Mouse (Mus musculus): Measurements from ENCODE around the gene Olfr229. TPM values are rescaled to one million over a fixed set of nuclear protein-coding genes. Genes with fewer than 3 reads are reported as not detected.
"Not testable (repeated sequence)": the region's sequence is repeated elsewhere in the genome, so short reads cannot be mapped to it uniquely, and the experiment has no call there.

Olfr229 gene
- polyA plus RNA-seq (2016; fragmentation: Nextera tagmentation; extraction: Ambion mirVana): not detected in 2 replicates

DNA sequence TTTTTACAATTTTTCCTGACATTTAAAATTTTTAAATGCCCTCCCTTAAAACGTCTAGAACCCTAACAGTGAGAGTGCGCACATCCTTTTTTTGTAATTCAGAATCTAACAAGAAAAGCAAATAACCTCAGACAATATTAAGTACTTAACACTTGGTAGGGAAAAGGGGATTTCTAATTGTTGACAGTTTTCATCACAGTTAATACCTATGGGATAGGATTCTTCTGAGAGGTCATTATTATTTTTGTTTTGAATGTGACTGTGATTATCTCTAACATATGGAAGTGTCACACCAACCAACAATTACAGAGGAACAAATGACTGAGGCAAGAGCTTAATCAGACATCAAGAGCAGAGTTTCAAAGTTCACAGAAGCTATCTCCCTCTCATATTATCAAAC is at the start of gene Olfr229:
Gene Olfr229, plus strand, starts transcription at position 301 of the 400 bp plus-strand sequence.
- no peaks in the 10 kb centered on the region for H3K36me3 ChIP-seq
- H3K4me1 ChIP-seq (replicated peaks): no peaks in the 10 kb centered on the region
- H3K9ac ChIP-seq: no peak within 1 kb of the TSS
- H3K9me3 ChIP-seq (replicated peaks): no peaks in the 10 kb centered on the region
- H3K27ac ChIP-seq (ENCODE audit: poor library complexity, severe bottlenecking): no peak within 1 kb of the TSS
- ATAC-seq (ENCODE audit: insufficient number of reproducible peaks, low FRiP score): no peak
- no peak within 1 kb of the TSS for H3K4me2 ChIP-seq
- no peak within 1 kb of the TSS for H3K4me3 ChIP-seq
- WGBS: 58% methylated on average over 2 of the region's 2 CpGs
- no peaks in the 10 kb centered on the region for H3K27me3 ChIP-seq (replicated peaks)

DNA sequence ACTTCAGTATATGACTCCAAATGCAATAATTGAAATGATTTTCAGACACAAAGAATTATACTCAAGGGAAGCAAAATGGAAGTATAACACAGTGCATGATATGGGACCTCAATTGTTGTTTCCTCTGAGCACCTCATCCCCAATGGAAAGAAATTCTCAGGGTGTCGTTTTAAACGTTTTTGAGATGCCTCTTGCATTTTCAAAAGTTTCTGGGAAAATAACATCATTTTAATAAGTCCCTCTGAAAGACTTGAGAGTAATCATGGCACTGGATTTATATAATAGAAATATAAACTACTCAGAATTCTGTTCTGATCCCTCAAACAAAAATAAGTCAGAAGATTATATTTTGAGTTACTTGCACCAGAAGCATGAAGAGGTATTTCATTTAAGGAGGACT is 41.0 kb upstream of the Olfr229 start, which contains the start of gene Olfr972:
Gene Olfr972, plus strand, starts transcription at position 301 of the 400 bp plus-strand sequence.
- H3K4me1 ChIP-seq (replicated peaks): no peaks in the 10 kb centered on the region
- no peak within 1 kb of the TSS for H3K9ac ChIP-seq
- 0 out of 2 replicates have a peak, but pooled peaks cover 7% of the 10 kb centered on the region for H3K9me3 ChIP-seq (replicated peaks)
- H3K27me3 ChIP-seq (replicated peaks): no peaks in the 10 kb centered on the region
- 54% methylated on average over 2 of the region's 2 CpGs for WGBS
- no peak within 1 kb of the TSS for H3K4me2 ChIP-seq
- H3K36me3 ChIP-seq: no peaks in the 10 kb centered on the region
- ATAC-seq (ENCODE audit: insufficient number of reproducible peaks, low FRiP score): no peak
- H3K4me3 ChIP-seq: no peak within 1 kb of the TSS
- H3K27ac ChIP-seq (ENCODE audit: poor library complexity, severe bottlenecking): no peak within 1 kb of the TSS

GRCm38 (mm10) chr9:39871986-39872385 is 35.1 kb upstream of the Olfr229 start:
- H3K4me2 ChIP-seq; ATAC-seq (ENCODE audit: insufficient number of reproducible peaks, low FRiP score); H3K4me3 ChIP-seq; H3K36me3 ChIP-seq; H3K4me1 ChIP-seq (replicated peaks); H3K9ac ChIP-seq; H3K27me3 ChIP-seq (replicated peaks); H3K9me3 ChIP-seq (replicated peaks); H3K27ac ChIP-seq (ENCODE audit: poor library complexity, severe bottlenecking): not testable (repeated sequence)
- WGBS: 74% methylated on average over 1 of the region's 1 CpGs

GRCm38 (mm10) chr9:39877541-39878396 is 29.4 kb upstream of the Olfr229 start:
- not testable (repeated sequence) for H3K9ac ChIP-seq; H3K27ac ChIP-seq (ENCODE audit: poor library complexity, severe bottlenecking); ATAC-seq (ENCODE audit: insufficient number of reproducible peaks, low FRiP score); H3K27me3 ChIP-seq (replicated peaks); H3K4me3 ChIP-seq; H3K36me3 ChIP-seq; H3K4me1 ChIP-seq (replicated peaks); H3K9me3 ChIP-seq (replicated peaks); H3K4me2 ChIP-seq
- WGBS: no CpG with 5 or more reads among the region's 4 CpGs

DNA sequence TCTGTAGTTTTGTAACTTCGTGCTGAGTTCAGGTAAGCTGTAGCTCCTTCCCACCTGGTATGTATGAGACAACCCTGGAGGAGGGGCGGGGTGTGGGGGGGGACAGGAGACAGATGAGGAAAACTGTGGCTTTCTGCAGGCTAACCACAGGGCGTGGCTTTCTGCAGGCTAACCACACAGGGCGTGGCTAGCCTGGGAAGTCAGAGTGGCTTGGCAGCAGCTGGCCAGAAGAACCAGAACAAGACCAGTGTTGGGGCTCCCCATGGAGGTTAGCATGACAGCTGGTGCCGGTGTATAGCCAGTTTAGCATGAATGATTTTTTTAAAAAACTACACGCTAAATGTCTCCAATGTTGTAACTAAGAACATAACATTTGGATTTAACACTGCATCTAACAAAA is 2.0 kb upstream of the Olfr229 start:
- 70% methylated on average over 6 of the region's 6 CpGs for WGBS
- H3K9me3 ChIP-seq (replicated peaks): no peaks in the 10 kb centered on the region
- no peak overlapping the region for H3K9ac ChIP-seq
- ATAC-seq (ENCODE audit: insufficient number of reproducible peaks, low FRiP score): no peak
- no peaks in the 10 kb centered on the region for H3K36me3 ChIP-seq
- H3K4me2 ChIP-seq: no peak overlapping the region
- H3K4me3 ChIP-seq: no peak overlapping the region
- no peaks in the 10 kb centered on the region for H3K27me3 ChIP-seq (replicated peaks)
- H3K27ac ChIP-seq (ENCODE audit: poor library complexity, severe bottlenecking): no peak overlapping the region
- H3K4me1 ChIP-seq (replicated peaks): no peaks in the 10 kb centered on the region

- no peaks in the 10 kb centered on the region for H3K9me3 ChIP-seq (replicated peaks)
- WGBS: 76% methylated on average over 3 of the region's 3 CpGs
Measured at GRCm38 (mm10) chr9:39909939-39910338, 2.8 kb downstream of the Olfr229 start.

DNA sequence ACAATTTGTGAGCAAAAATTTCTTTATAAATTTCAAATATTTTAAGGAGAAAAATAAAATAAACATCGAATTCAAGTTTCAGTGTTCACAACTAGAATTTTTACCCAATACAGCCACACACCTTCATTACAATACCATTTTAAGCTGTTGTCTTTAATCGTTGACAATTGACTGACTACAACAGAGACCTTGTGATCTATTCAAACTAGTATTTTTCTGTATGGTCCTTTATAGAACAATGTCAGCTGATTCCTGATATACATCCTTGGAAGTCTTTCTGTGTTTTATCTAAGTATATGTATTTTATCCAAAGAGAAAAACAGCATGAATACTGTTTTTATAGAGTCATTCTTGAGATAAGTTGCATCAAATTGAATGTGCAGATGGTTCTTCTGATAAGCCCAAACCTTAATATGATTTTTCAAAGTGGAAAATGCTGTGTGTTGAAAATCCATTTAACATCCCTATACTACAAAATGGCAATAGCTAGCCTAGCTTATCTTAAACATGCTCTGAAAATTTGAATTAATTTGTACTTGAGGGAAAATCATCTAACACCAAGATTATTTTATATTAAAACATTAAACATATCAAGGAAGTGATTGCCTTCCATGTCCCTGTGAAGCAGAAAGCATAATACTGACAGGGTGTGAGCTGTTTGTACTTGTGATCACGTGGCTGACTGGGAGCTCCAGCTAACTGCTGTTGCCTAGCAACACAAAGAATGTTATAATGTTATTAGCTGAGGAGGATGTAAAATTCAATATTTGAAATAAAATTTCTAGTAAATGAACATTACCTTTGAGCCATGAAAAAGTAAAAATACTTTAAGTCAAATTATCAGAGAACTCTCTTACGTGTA is 21.1 kb downstream of the Olfr229 start:
- not testable (repeated sequence) for ATAC-seq (ENCODE audit: insufficient number of reproducible peaks, low FRiP score)
- no CpG with 5 or more reads among the region's 4 CpGs for WGBS

More at GRCm38 (mm10) chr9:39909939-39910338, 2.8 kb downstream of the Olfr229 start:
- no peaks in the 10 kb centered on the region for H3K36me3 ChIP-seq
- H3K4me2 ChIP-seq: no peak overlapping the region
- no peak overlapping the region for H3K4me3 ChIP-seq
- ATAC-seq (ENCODE audit: insufficient number of reproducible peaks, low FRiP score): no peak
- no peak overlapping the region for H3K27ac ChIP-seq (ENCODE audit: poor library complexity, severe bottlenecking)
- H3K9ac ChIP-seq: no peak overlapping the region
- H3K4me1 ChIP-seq (replicated peaks): no peaks in the 10 kb centered on the region
- no peaks in the 10 kb centered on the region for H3K27me3 ChIP-seq (replicated peaks)

DNA sequence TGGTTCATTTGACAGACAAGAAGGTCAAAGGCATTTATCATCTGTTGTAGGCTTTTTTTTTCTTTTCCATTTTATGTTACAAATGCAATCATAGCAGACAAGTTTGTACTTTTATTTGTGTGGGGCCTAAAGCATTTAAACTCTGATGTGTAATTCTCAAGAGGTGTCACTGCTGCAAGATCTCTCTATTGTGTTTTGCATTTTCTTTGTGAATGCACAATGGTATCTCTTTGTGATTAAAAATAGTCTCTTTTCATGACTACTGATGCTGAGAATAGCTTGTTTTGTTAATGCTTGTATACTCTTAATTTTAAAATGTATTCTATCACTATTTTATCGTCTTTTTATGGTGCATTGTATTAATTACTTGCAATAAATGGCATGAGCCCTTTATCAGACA is 21.7 kb downstream of the Olfr229 start:
- not testable (repeated sequence) for ATAC-seq (ENCODE audit: insufficient number of reproducible peaks, low FRiP score); H3K4me1 ChIP-seq (replicated peaks); H3K9ac ChIP-seq; H3K4me3 ChIP-seq; H3K27me3 ChIP-seq (replicated peaks); H3K36me3 ChIP-seq; H3K27ac ChIP-seq (ENCODE audit: poor library complexity, severe bottlenecking); H3K9me3 ChIP-seq (replicated peaks); H3K4me2 ChIP-seq
- WGBS: 57% methylated on average over 1 of the region's 1 CpGs

More for the DNA sequence above, 21.1 kb downstream of the Olfr229 start:
- H3K4me1 ChIP-seq (replicated peaks); H3K27me3 ChIP-seq (replicated peaks); H3K4me2 ChIP-seq; H3K27ac ChIP-seq (ENCODE audit: poor library complexity, severe bottlenecking); H3K4me3 ChIP-seq; H3K9me3 ChIP-seq (replicated peaks); H3K36me3 ChIP-seq; H3K9ac ChIP-seq: not testable (repeated sequence)

GRCm38 (mm10) chr9:39937201-39937600 is 30.1 kb downstream of the Olfr229 start, which contains the start of gene Olfr974:
Gene Olfr974, plus strand, starts transcription at chr9:39937501.
- no peak within 1 kb of the TSS for H3K27ac ChIP-seq (ENCODE audit: poor library complexity, severe bottlenecking)
- H3K9ac ChIP-seq: no peak within 1 kb of the TSS
- no peaks in the 10 kb centered on the region for H3K36me3 ChIP-seq
- no peaks in the 10 kb centered on the region for H3K27me3 ChIP-seq (replicated peaks)
- no peaks in the 10 kb centered on the region for H3K4me1 ChIP-seq (replicated peaks)
- H3K4me2 ChIP-seq: no peak within 1 kb of the TSS
- 83% methylated on average over 1 of the region's 1 CpGs for WGBS
- no peaks in the 10 kb centered on the region for H3K9me3 ChIP-seq (replicated peaks)
- no peak within 1 kb of the TSS for H3K4me3 ChIP-seq
- ATAC-seq (ENCODE audit: insufficient number of reproducible peaks, low FRiP score): no peak

GRCm38 (mm10) chr9:39951946-39952345 is 44.8 kb downstream of the Olfr229 start, which contains the start of gene Olfr975:
Gene Olfr975, minus strand, starts transcription at chr9:39952046.
- 50% methylated on average over 1 of the region's 1 CpGs for whole genome bisulfite sequencing
- no peak within 1 kb of the TSS for H3K9ac ChIP-seq
- no peaks in the 10 kb centered on the region for H3K4me1 ChIP-seq (replicated peaks)
- no peaks in the 10 kb centered on the region for H3K9me3 ChIP-seq (replicated peaks)
- ATAC-seq (ENCODE audit: insufficient number of reproducible peaks, low FRiP score): no peak
- H3K36me3 ChIP-seq: no peaks in the 10 kb centered on the region
- no peak within 1 kb of the TSS for H3K27ac ChIP-seq (ENCODE audit: poor library complexity, severe bottlenecking)
- H3K27me3 ChIP-seq (replicated peaks): no peaks in the 10 kb centered on the region
- H3K4me2 ChIP-seq: no peak within 1 kb of the TSS
- no peak within 1 kb of the TSS for H3K4me3 ChIP-seq

DNA sequence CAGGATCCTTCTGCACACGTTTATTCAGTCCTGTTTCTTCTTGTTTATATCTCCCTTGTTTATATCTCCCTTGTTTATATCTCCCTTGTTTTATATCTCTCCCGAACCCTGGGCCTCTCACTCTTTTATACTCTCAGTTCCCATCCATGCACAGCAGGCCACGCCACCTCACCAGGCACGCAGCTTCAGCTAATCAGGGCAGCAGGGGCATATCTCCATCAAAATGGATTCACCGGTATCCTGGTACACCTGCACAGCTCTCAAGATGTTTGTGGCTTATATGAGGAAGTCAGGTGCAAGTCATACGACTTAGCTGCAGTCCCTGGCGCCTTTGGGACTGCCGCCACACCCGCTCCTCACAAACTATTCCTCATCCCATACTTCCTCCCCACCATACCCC is 53.9 kb downstream of the Olfr229 start, which contains the start of gene Olfr976:
Gene Olfr976, minus strand, starts transcription at position 101 of the 400 bp plus-strand sequence.
- H3K27ac ChIP-seq (ENCODE audit: poor library complexity, severe bottlenecking); H3K4me1 ChIP-seq (replicated peaks); H3K9ac ChIP-seq; H3K27me3 ChIP-seq (replicated peaks); ATAC-seq (ENCODE audit: insufficient number of reproducible peaks, low FRiP score); H3K4me3 ChIP-seq; H3K9me3 ChIP-seq (replicated peaks); H3K4me2 ChIP-seq; H3K36me3 ChIP-seq: not testable (repeated sequence)
- 80% methylated on average over 8 of the region's 9 CpGs for WGBS

Measured in heart, embryonic 12.5 days (tissue).